Mouse (Mus musculus) macrophage (primary cell): ENCODE results near the gene Bicc1. TPM values are rescaled to one million over a fixed set of nuclear protein-coding genes. Genes with fewer than 3 reads are reported as not detected.

Experiments
- H3K27ac ChIP-seq: fragments of 350-480 bp; formaldehyde crosslinking; 2 replicates; pipeline ENCODE4 v1.9.0; 2021
- H3K36me3 ChIP-seq: fragments of 350-480 bp; formaldehyde crosslinking; 2 replicates; pipeline ENCODE4 v1.9.0; 2021; ENCODE audit errors: inconsistent target
- H3K4me3 ChIP-seq: fragments of 350-480 bp; formaldehyde crosslinking; 2 replicates; pipeline ENCODE4 v1.9.0; 2021; ENCODE audit errors: inconsistent target
- H3K79me2 ChIP-seq: fragments of 350-480 bp; formaldehyde crosslinking; 2 replicates; pipeline ENCODE4 v1.9.0; 2021; ENCODE audit errors: inconsistent target
- WGBS: methylation state at CpG from one replicate; pipeline ENCODE4 v1.1.7; 2026; ENCODE audit warnings: inconsistent platforms; ENCODE audit not compliant: missing documents; 5-methylcytosine and 5-hydroxymethylcytosine counted together
- polyA plus RNA-seq: library from polyadenylated mRNA; stranded (reverse); fragments of 250-400 nt; gene quantifications from 3 replicates; pipeline ENCODE4 v1.2.4, GENCODE M21; 2018; ENCODE audit warnings: inconsistent platforms

Bicc1 gene
- polyA plus RNA-seq, 1 experiment from 2014 or later = not detected

DNA sequence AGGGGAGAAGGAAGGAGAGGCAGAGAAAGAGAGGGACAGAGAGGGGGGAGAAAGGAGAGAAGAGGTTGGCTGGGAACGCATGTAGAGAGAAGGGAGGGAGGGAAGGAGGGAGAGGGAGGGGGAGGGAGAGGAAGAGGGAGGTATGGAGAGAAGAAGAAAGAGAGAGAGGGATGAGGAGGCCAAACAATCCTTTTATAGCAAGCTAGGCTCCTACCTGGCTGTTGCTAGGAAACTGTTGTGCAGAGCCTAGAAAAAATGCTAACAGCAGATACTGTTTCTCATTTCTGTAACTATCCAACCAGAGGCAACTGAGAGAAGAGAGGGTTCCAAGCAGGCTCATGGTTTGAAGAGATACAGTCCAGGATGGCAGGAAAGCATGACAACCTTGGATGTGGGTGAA is 239.6 kb downstream of the Bicc1 start:
- Histone ChIP-seq H3K36me3 (no peaks in the 10 kb centered on the region), H3K79me2 (no peaks in the 10 kb centered on the region), H3K4me3 (no peak overlapping the region), H3K27ac (no peak overlapping the region)
- WGBS = 57% methylated on average over 1 of the region's 1 CpGs

DNA sequence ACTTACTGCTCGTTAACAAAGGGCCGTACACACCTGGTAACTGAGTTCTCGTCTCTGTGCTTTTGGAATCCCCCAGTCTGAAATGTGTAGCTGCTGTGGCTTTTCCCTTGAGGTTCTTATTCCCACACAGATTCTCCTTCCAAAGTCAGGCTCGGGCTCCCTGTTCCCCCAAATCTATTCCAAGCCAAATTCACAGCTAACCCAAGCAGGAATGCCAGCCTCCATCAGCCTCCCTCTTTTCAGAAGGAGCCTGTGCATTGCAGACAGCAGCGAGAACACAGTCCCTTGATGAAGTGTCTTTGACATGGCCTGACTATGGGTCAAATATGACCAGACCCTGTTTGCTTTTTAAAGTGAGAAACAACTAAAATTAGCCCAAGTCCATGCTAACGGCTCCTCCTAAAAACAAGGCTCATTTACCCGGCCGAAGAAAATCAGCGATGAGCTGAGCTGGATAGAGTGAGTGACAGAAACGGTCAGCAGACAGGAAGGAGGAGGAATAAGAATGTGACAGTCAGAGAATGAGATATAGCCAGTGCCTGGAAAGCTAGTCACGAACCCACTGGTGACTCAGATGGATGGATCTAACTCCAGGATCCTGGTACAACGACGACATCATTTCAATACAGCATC is 240.4 kb downstream of the Bicc1 start:
- 81% methylated on average over 13 of the region's 13 CpGs for WGBS
- no peaks in the 10 kb centered on the region for H3K36me3 ChIP-seq
- H3K79me2 ChIP-seq = no peaks in the 10 kb centered on the region
- no peak overlapping the region for H3K27ac ChIP-seq
- H3K4me3 ChIP-seq = no peak overlapping the region

DNA sequence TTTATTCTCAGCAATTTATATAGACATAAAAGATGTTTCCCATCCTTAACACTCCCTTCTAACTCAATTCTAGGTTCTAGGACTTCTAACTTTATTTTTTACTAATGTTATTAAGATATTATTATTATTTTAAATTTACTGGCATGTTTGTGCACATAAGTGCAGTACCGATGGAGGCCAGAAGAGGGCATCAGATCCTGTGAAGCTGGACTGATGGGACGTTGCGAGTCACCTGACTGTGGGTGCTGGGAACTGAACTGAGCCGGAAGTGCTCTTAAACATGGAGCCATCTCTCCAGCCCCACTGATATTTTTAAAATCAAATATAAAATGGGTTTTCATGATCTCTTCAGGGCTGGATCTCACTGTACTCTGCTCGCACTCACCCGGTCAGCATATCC is 242.8 kb downstream of the Bicc1 start:
- no peak overlapping the region for H3K27ac ChIP-seq
- WGBS = 84% methylated on average over 6 of the region's 6 CpGs
- H3K79me2 ChIP-seq = no peaks in the 10 kb centered on the region
- H3K36me3 ChIP-seq = no peaks in the 10 kb centered on the region
- H3K4me3 ChIP-seq = no peak overlapping the region

DNA sequence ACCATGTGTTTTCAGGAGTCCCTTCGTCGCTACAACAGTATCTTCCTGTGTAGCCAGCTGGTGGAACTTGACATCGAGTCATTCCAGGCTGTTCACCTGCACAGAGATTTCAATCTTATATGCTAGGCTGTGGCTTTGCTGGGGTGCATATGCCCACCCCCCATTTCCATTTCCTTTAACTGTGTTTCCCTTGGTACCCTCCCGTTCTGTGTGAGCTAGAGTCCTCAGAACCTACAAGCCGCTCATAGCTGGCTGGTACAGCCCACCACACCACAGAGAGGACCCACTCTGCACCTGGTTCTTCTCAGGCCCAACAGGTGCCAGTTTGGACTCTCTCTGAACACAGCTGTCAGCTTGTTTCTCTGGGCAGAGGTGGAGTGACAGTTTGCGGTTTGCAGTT is 244.4 kb downstream of the Bicc1 start:
- WGBS = 91% methylated on average over 6 of the region's 6 CpGs
- no peak overlapping the region for H3K27ac ChIP-seq
- no peak overlapping the region for H3K4me3 ChIP-seq
- H3K36me3 ChIP-seq = no peaks in the 10 kb centered on the region
- H3K79me2 ChIP-seq = no peaks in the 10 kb centered on the region

DNA sequence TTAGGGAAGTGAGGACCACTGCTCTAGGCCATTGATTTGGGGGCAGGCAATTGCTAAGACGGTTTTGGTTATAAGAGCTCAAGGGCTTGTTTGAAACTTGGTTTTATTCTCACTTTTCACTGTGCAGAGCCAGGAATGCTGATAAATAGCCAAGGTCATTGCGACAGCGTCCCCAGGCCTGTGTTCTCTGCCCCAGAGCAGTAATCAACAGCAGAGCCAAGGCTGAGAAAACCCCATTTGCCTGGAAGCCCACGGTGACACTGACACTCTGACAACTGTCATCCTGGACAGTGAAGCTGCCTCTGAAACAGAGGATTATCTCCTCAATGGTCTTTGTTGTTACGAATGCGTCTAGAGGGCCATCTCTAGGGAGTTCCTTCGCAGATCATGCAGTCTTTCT is 255.6 kb downstream of the Bicc1 start:
- H3K4me3 ChIP-seq = no peak overlapping the region
- H3K36me3 ChIP-seq = no peaks in the 10 kb centered on the region
- H3K79me2 ChIP-seq = no peaks in the 10 kb centered on the region
- no peak overlapping the region for H3K27ac ChIP-seq
- 86% methylated on average over 7 of the region's 7 CpGs for WGBS

DNA sequence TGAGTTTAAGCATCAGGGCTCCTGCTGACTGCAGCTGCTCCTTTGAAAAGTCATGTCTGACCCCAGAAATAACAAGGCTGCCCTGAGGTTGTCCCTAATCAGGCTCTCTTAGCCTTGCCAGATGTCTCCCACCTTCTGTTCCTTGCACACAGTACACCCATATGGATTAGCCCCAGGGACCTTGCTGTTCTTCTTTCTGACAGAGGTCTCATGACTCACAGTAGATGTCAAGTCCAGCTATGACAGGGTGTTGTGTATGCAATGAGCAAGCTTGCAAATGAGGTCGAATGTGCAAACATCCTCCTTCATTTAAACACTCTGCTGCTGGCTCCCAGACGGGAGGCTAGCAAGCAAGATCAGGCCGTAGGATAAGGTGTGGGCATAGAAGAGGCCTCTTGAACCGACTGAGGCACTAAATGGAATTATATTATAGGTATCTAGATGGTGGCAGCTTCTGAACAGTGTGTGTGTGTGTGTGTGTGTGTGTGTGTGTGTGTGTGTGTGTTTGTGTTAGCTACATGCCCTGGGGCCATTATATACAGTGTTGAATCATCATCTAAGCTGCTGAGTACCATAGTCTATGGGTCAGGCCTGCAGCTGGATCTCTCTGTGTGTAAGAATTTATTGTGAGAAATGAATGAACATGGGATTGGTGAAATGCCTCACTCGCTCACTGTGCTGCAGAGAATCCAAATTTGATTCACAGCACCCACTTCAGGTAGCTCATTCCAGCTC is 256.6 kb downstream of the Bicc1 start:
- WGBS = 80% methylated on average over 5 of the region's 5 CpGs
- Histone ChIP-seq H3K4me3 (no peak overlapping the region), H3K79me2 (no peaks in the 10 kb centered on the region), H3K36me3 (no peaks in the 10 kb centered on the region), H3K27ac (no peak overlapping the region)

DNA sequence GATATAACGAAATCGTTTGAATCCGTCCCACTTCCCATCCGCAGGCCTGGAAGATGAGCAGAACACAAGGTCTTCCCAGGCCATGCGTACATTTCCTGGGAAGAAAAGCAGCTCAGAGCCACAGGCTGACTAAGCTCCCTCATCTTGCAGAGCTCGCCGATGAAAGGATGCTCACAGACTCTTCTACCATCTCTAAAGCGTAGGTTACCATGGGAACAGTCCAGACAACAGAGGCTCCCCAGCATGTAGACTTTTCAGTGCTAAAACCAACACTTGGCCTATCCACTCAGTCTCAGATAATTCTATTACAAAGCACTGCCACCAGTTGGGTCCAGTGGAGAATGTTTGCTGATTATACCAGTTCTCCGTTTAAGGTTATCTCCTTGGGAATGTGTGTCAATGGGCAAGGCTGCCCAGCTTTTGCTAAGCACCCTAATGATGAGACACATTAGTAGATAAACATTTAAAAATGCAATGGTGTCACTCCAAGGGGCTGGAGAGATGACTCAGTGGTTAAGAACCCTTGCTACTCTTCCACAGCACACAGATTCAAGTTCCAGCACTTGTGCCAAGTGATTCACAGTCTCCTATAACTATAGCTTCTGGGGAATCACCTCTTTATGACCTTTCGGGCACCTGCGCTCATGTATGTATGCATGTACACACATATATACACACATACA is 258.2 kb downstream of the Bicc1 start:
- 86% methylated on average over 11 of the region's 11 CpGs for WGBS
- Histone ChIP-seq H3K79me2 (no peaks in the 10 kb centered on the region), H3K36me3 (no peaks in the 10 kb centered on the region), H3K27ac (no peak overlapping the region), H3K4me3 (no peak overlapping the region)

DNA sequence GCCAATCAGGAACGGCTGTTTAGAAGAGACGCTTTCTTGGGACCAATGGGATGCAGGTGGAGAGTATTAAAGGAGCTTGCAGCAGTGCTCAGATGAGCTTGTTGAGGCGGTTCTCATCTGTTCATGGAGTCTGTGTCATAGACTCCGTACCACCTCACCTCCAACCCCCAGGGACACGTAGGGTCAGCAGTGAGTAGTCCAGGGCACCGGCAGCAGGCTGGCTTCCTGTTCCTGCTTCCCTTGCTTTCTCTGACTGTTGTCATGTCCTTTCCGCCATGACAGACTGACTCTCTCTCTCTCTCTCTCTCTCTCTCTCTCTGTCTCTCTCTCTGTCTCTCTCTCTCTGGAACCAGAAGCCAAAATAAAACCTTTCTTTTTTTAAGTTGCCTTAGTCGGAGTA is 263.6 kb downstream of the Bicc1 start:
- no peaks in the 10 kb centered on the region for H3K36me3 ChIP-seq
- 81% methylated on average over 8 of the region's 8 CpGs for WGBS
- no peak overlapping the region for H3K4me3 ChIP-seq
- no peak overlapping the region for H3K27ac ChIP-seq
- H3K79me2 ChIP-seq = no peaks in the 10 kb centered on the region

DNA sequence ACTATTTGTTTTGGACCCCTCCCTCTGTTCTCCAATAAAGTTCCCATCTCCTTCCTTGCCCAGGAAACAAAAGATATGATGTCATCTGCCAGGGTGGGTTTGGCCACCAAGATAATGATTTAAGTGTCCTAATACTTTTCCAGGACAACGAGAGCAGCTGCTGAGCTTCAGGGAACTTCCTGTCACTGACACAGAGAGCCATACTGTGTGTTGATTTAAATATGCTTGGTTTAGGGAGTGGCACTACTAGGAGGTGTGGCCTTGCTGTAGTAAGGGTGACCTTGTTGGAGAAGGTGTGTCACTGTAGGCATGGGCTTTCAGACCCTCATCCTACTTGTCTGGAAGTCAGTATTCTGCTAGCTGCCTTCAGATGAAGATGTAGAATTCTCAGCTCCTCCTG is 281.5 kb downstream of the Bicc1 start:
- Histone ChIP-seq H3K4me3 (no peak overlapping the region), H3K27ac (no peak overlapping the region), H3K36me3 (no peaks in the 10 kb centered on the region), H3K79me2 (no peaks in the 10 kb centered on the region)
- WGBS = 29% methylated on average over 1 of the region's 1 CpGs

DNA sequence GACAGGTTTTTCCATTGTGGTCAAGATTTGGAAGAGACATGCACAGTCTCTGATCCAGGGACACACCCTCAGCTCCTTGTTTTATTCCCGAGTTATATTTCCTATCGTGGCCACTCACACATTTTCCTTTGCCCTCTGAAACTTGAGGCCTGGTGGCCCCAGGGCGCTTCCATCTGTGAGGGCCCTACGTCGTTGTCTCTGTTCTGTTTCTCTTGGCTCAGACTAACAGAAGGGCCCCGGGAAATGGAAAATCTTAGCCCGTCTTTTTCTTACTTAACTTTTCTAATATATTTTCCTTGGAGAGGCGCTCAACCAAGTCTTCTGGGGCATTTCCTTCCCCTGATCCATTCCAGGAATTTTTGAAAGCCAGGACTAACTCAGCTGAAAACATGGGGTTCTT is 281.9 kb downstream of the Bicc1 start:
- WGBS = 87% methylated on average over 8 of the region's 8 CpGs
- Histone ChIP-seq H3K36me3 (no peaks in the 10 kb centered on the region), H3K79me2 (no peaks in the 10 kb centered on the region), H3K27ac (no peak overlapping the region), H3K4me3 (no peak overlapping the region)

DNA sequence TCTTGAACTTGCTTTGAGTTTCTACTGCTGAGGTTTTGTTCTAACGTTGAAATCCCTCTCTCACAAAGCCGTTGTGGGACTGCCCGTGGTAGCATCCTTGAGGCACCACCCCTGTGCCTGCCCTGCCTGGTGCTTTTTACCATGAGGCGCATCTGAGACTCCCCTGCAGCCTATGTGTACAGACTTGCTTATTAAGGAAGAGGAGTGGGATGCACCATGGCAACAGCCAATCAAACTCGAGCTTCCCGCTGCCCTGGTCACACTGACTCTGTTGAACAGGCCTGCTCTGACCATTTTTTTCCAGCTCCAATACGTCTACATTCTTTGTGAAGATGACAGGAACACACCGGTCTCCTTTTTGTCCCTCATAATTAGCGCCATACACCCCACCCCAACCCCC is 283.0 kb downstream of the Bicc1 start:
- no peak overlapping the region for H3K4me3 ChIP-seq
- WGBS = 83% methylated on average over 9 of the region's 9 CpGs
- no peaks in the 10 kb centered on the region for H3K36me3 ChIP-seq
- H3K27ac ChIP-seq = no peak overlapping the region
- no peaks in the 10 kb centered on the region for H3K79me2 ChIP-seq

DNA sequence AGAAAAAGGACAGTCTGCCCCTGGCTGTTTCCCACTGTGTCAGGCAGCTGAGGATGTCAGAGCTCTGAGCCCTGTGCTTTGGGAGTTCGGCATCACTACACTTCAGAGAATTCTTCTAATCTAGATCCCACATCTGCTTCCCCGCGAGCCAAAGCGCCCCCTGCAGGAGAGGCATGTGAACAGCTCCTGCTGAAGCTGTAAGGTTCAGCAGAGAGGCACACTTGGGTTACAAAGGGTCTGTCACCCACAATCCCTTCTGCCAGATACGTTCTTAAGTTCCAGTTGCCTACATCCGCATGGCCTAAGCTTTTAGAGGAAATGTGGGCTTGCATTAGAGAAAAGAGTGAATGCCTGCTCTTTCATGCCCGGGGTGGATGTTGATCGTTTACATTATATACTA is 283.4 kb downstream of the Bicc1 start:
- H3K36me3 ChIP-seq = no peaks in the 10 kb centered on the region
- no peak overlapping the region for H3K4me3 ChIP-seq
- H3K27ac ChIP-seq = no peak overlapping the region
- WGBS = 78% methylated on average over 8 of the region's 8 CpGs
- no peaks in the 10 kb centered on the region for H3K79me2 ChIP-seq

DNA sequence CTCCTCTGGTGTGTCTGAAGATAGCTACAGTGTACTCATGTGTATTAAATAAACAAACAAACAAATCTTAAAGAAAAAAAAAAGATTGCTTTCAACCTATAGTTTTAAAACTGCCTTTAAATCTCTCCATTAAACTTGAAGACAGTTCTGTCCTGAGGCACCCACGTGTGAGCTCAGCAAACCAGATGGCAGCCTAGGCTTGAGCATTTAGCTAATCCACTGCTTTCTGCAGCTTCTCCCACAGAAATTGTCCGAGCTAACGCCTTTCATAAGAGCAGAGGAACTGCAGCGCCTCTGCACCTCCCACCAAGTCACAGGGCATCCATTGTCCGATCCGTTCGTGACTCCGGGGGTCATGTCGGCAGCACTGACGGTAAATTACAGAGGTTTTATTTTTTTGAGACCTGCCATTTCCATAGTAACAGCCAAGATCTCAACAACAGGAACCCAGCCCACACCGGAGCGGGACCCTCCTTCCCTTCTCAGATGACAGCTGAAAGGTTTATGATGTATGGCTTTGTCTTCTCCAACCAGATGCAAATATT is 284.4 kb downstream of the Bicc1 start:
- Histone ChIP-seq H3K27ac (no peak overlapping the region), H3K79me2 (no peaks in the 10 kb centered on the region), H3K36me3 (no peaks in the 10 kb centered on the region), H3K4me3 (no peak overlapping the region)
- 86% methylated on average over 12 of the region's 12 CpGs for WGBS
